Mouse (Mus musculus) T-helper 1 cell (primary cell): Measurements from ENCODE around the gene Arhgap10.

Experiments
- in situ Hi-C: fragments of 300-600 bp; cut with MboI, MseI; formaldehyde crosslinking; loops from one replicate; pipeline ENCODE4 v1.15.1; 2025; ENCODE audit warnings: high pct_unique_total_duplicates

The Arhgap10 gene

DNA sequence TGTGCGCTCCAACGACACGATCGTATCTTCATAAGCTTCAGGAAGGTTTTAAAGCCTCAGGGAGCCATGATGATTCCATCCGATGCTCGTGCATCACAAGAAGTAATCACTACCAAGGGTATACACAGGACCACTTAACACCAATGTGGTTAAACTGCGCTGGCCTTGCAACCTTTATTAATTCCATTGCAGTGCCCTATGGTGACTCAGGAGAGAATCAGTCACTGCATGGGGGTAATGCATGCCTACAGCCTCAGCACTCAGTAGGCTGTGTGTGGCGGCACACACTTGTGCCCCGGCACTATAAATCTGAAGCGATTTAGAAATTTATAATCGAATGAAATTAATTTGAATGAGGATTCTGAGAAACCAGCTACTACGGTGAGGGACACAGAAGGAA is 71.5 kb downstream of the Arhgap10 start:
- in situ Hi-C loops, result loop anchor here (25.0 kb wide), 1 partner anchor 1066 kb away; the partner anchor contains the start of genes Rbmxl1 and Slc10a7

DNA sequence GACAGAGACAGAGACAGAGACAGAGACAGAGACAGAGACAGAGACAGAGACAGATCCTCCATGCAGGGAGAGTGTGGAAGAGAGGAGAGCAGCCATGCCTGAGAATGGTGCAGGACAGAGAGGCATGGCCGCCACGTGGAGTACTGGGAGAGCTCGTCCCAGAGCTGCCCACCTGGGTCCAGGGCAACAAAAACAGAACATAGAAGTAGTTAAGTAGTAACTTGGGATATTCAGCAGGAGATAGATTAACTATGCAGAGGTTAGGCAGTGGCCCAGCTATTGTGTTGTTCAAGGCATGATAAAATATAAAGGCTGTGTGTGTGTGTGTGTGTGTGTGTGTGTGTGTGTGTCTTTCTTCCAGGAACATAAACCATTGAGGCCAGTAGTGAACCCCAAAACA is 72.1 kb downstream of the Arhgap10 start:
- in situ Hi-C loops, result loop anchor here (25.0 kb wide), 1 partner anchor 1067 kb away; the partner anchor contains the start of genes Rbmxl1 and Slc10a7

DNA sequence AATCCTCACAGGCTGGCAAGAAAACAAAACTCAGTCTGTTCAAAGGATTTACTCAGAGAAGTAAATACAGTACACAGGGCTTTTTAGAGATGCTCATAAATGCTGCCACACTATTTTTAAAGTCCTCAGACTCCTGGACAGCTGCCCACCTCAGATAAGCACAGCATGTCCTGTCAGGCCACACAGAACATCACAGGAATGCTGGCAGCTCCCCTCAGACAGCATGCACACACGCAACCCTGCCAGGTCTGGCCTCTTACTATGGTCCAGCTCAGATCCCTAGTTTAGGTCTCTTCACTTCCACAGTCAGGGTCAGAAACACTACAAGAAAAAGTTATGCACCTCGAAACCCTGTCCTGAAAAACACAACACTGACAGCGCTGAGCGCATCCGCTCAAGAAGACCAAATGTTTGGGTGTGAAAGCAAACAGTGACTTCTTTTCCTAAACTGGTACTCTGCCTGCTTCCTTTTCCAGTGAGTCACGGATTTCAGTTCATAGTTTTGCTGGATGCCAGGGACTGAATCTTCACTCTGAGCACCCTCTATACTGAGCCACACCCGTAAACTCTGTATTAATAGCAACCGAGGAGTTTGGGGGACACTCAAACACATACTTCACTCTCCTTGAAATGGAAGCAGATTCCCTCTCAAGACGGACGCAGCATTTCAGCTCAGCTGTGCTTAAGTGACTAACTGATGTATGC is 73.4 kb downstream of the Arhgap10 start:
- in situ Hi-C loops, result loop anchor here (25.0 kb wide), 1 partner anchor 1068 kb away; the partner anchor contains the start of genes Rbmxl1 and Slc10a7

DNA sequence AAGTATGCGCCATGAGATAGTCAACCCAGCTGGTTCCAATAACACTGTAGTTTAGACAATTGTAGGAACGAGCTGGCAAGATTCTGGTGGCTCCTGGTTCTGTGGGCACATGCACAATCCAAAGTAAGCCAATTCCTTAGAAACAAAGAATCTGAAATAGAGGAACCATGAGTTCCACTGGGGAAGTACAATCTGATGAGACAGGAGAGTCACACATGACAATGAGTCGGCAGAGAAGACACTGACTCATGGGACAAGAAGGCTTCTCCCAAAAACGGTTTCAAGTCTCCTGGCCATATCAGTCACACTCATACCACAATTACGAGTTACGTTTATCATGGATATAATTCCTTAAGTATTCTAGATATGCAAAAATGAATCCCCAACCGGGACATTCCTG is 75.3 kb downstream of the Arhgap10 start:
- in situ Hi-C loops, result loop anchor here (25.0 kb wide), 1 partner anchor 1070 kb away; the partner anchor contains the start of genes Rbmxl1 and Slc10a7

DNA sequence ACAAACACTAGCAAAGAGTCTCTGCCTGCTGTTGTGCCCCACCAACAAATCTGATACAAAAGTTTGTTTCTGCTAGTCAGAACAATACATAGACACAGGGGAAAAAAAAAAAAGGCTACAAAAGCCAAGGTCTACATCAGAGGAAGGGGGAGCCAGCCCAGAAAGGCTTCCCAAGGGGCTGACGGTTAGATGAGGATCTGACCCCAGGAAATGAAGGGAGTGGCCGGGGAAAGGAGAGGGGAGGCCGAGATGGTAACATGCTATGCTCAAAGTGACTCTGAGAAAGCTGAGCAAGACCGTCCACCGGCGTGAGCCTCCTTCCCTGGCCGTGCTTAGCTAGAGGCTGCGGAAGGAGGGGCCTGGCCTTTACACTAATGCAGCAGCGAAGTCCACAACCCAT is 76.8 kb downstream of the Arhgap10 start:
- in situ Hi-C loops, result loop anchor here (25.0 kb wide), 1 partner anchor 1071 kb away; the partner anchor contains the start of genes Rbmxl1 and Slc10a7

DNA sequence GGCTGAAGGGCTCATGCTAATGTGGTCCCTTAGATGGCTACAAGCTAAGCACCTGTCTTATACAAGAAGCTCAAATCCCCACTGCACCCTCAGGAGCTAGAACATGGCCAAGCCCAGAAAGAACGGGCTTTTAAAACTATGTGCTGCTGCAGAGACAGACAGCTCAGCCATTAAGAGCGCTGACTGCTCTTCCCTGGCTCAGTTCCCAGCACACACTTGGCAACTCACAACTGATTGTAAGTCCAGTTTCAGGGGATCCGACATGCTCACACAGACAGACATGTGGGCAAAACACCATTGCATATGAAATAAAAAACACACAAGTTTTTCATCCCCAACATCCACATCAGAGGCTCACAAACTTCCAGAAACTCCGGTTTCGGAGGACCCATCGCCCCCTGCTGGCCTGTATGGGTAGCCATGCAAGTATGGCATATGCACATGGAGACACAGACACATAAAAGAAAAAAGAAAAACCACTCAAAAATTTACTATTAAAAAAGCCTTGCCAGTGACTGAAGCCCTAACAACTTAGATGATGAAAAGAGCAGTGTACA is 77.4 kb downstream of the Arhgap10 start:
- in situ Hi-C loops, result loop anchor here (25.0 kb wide), 1 partner anchor 1072 kb away; the partner anchor contains the start of genes Rbmxl1 and Slc10a7

DNA sequence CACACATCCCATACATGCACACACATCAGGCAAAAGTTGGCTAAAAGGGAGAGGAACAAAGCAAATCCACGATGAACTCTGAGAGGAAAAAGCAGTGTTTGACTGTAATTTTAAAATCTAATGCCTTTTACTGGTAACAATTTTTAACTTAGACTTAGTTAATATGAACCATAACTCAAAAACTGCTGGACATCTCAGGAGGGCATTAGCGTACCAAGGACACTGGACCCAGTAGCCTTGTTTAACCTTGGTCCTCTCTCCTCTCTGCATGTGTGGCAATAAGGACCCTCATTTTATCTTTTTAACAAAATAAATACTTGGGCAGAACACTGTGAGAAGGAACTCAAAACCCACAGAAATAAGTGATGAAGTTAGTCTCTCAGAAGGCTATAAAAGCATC is 78.1 kb downstream of the Arhgap10 start:
- in situ Hi-C loops, result loop anchor here (25.0 kb wide), 1 partner anchor 1073 kb away; the partner anchor contains the start of genes Rbmxl1 and Slc10a7

DNA sequence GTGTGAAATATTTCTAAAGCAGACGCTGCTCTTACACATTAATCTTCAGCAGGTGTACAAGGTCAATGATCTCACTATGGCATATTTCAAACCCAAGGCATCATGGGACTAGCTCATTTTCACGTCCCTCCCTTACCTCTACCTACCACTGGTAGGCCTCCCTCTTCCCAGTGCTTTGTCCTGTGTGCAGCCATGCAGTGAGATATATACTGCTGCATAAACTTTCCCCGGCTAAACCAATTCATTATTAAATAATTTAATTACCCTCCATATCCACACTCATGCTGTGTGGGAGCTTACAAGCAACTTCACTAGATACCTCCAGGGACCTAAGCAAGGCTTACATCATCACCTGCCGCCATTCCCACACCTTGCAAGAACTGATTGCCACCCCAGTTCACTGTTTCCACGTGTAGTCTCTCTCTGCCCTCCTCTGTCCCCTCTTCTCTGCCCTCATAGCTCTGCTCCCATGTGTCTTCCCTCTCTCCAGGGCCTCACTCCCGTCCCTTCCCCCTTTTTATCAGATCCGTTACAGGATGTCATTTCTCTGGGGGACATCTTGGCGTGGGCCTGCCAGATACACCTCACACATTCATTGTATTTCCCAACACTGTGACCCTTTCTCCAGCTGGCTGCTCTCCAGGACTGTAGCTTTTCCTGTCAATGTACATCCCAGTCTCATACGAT is 79.8 kb downstream of the Arhgap10 start:
- in situ Hi-C loops, result loop anchor here (25.0 kb wide), 1 partner anchor 1074 kb away; the partner anchor contains the start of genes Rbmxl1 and Slc10a7

DNA sequence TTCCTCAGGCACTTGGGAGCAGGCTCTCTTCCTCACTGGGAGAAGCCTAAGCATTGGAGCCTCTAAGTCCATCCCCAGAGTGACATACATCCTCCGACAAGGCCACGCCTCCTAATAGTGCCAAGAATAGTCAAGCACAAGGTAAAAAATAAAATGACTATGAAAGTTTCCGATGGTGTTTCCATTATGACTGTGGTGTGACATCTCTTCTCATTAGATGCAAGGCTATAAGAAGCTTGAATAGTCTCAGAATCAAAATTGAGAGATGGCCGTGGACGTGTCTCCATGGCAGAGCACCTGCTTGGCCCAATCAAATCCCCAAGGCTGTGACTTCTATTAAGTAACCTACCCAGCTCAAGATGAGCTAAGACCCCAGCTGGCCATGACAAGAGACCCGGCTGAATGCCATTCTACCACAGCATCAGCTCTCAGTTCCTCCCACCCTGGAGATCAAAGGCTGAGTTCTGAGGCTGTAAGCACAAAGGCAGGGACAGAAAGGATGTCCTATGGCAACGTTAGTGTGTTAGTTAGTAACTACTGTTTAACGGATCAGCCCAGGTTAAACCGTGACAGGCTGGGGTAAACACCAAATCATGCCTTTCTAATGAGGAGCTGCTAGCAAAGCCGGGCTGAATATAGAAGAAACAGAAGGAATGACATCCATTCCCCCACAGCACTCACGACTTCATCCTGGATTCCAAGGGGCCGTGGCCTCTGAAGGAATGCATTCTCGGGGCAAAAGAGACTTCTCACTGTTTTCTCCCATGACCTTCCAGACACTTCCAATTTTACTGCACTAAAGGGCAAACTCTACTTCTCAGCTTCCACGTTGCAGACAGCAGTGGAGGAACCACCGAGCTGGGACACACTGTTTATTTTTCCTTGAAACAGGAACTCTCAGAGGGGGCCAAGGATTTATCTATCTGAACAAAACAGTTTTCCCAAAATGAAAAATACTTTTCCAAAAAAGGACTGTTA is 81.5 kb downstream of the Arhgap10 start:
- in situ Hi-C loops, result loop anchor here (25.0 kb wide), 1 partner anchor 1076 kb away; the partner anchor contains the start of genes Rbmxl1 and Slc10a7

DNA sequence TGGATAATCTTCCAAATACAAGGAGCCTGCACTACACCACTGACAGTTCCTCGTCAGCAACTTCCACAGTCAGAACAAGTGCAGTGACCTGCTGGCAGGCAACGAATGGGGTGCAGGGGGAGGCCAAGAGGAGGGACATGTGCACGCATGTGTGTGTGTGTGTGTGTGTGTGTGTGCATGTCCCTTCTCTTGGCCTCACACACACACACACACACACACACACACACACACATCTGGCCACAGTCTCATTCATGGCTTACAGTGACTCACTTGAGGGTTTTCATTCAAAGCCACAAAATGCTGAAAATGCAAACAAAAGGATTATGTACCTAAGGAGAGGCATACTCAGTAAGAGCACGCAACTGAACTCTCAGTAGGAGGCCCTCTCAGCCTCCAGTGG is 84.5 kb downstream of the Arhgap10 start:
- in situ Hi-C loops, result loop anchor here (25.0 kb wide), 1 partner anchor 1079 kb away; the partner anchor contains the start of genes Rbmxl1 and Slc10a7

DNA sequence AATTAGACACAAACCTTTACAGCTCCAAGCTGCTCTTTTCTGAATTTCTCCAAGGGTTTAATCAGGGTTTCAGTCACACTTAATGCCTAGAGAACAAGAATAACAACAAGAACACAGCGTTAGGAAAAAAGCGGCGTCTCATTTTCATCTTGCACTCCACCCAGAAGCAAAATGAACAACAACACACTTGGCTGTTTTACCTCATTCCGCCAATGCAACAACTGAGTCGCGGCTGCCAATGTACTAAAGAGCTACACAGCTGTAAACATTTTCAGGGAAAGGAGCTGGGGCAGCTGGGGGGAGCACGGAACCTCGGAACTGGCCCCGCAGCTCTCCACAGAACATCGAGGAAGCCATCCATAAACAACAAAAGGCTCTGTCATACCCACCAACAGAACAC is 85.0 kb downstream of the Arhgap10 start:
- in situ Hi-C loops, result loop anchor here (25.0 kb wide), 1 partner anchor 1080 kb away; the partner anchor contains the start of genes Rbmxl1 and Slc10a7

DNA sequence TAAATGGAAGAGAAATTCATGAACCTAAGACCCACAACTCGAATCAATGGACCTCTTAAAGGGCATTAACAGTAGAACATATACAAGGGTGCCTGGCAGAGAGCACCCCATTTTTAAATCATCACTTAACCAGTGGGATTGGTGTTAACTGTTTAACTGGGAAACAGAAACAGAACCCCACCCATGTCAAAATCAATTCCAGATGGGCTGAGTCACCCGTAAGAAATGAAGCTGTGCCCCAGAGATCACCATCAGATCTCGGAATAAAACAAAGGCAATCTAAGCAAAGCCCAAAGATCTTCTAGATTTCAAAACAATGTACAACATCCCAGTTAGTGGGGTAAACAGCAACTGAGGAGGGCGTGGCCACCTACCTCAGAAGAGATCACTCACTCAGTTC is 89.3 kb downstream of the Arhgap10 start:
- in situ Hi-C loops, result loop anchor here (10.0 to 25.0 kb wide), 2 partner anchors 96 to 1084 kb away; partner anchors contain the start of genes Rbmxl1 and Slc10a7

DNA sequence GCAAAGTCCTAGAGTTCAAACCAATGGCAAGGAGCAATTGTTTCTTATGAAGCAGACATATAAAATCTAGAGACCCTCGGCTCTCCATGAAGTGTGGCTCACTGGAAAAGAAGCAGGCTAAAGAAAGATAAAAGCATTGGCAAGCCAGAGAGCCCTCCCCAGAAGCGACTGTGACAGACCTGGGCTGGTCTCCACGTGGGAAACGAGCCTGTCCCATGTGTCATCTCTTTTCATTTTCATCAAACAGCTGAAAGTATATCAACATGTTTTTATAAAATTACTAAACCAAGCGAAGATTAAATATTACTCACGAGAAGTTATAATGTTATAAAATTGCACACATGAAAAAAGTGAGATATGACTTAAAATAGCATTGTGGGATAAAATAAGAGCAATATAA is 89.7 kb downstream of the Arhgap10 start:
- in situ Hi-C loops, result loop anchor here (10.0 to 25.0 kb wide), 2 partner anchors 97 to 1084 kb away; partner anchors contain the start of genes Rbmxl1 and Slc10a7

DNA sequence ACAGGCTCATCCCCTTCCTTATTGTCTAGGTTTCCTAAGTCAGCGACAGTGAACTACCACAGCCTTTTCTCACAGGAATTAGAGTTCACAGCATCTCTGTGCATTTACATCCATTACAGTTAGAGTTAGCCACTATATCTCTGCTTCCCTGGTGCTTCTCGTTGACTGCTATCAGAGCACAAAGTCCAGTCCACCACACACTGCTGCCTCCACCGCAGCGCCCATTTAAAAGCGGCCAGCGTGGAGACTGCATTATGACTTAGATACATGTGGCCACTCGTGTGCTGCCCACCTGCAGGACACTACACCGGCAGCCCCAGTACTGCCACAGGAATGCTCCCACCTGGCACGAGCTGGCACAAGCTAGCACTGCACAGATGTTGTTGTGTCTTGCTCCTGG is 90.3 kb downstream of the Arhgap10 start:
- in situ Hi-C loops, result loop anchor here (10.0 to 25.0 kb wide), 2 partner anchors 97 to 1085 kb away; partner anchors contain the start of genes Rbmxl1 and Slc10a7

DNA sequence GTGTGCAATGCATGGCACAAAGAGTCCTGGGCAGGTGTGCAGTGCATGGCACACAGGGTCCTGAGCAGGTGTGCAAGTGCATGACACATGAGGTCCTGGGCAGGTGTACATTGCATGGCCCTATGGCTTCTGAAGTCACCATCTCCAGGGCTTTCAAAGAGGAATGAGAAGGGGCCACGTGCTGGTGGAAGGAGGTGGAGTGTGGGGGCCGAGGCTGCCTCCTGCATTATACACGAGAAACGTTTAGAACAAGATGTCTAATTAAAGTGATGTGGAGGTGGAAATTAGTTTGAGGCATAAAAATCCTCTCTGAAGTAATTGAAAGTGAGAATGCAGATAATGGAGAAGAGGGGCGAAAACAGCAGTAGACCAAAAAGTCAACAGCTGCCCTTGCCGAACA is 93.9 kb downstream of the Arhgap10 start:
- in situ Hi-C loops, result loop anchor here (10.0 kb wide), 1 partner anchor 101 kb away; no protein-coding TSS in a partner anchor

DNA sequence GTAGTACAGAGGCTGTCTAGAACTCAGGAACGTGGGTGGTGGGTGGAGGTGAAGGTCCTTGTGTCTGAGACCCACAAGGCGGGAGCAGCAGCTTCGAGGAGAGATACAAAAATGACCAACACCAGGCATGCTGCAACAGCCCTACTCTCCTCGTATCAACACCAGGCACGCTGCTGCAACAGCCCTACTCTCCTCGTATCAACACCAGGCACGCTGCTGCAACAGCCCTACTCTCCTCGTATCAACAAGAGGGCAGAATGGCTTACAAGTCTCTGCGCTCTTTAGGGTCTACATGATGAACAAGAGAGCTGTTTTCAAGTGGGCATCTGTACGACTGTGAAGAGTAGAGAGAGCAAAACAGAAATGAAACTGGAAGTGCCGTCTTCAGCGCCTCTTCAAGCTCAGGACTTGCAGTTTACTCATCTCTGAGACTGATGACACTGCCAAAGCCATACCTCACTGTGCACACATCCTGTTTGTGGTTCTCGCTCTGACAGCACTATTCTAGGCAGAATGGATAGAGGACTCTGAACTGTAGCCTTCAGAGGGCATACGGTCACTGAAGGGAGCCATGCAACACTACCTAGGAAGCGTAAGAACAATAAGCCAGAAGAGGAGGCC is 95.0 kb downstream of the Arhgap10 start:
- in situ Hi-C loops, result loop anchor here (10.0 kb wide), 1 partner anchor 102 kb away; no protein-coding TSS in a partner anchor

DNA sequence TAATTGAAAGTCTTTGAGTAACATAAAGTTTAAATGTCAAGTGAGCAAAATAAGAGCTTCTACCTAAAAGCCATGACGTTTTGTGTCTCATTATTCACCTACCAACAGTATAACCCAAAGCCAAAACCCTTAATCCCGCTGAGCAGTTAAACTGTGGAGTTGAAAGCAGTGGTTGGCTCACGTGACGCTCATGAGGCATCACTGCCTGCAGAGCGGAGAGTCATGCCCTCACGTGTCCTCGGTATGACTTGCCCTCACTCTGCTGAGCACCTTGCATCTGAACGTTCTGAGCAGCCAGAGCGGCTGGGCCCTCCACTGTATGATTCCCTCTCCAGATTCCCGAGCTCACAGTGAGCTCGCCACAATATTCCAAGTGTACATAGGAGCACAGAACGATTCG is 96.2 kb downstream of the Arhgap10 start:
- in situ Hi-C loops, result loop anchor here (10.0 kb wide), 1 partner anchor 103 kb away; no protein-coding TSS in a partner anchor

DNA sequence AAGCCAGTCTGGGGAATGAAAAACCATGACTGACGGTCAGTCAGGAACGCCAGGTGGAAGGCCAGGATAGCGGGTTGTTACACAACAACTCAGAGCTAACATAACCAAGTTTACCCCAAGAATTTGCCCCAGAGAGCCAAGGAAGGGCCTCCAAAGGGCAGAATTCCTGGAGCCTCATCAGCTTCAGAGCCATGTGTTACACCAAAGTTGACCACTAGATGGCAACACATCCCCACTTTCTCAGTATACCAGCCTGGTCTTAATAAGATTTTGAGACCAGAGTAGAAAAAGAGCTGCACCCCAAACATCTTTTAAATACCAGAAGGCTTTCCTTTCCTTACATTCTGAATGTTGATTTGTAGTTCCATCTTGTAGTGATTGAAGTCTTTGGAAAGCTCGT is 98.0 kb downstream of the Arhgap10 start:
- in situ Hi-C loops, result loop anchor here (10.0 kb wide), 1 partner anchor 105 kb away; no protein-coding TSS in a partner anchor

DNA sequence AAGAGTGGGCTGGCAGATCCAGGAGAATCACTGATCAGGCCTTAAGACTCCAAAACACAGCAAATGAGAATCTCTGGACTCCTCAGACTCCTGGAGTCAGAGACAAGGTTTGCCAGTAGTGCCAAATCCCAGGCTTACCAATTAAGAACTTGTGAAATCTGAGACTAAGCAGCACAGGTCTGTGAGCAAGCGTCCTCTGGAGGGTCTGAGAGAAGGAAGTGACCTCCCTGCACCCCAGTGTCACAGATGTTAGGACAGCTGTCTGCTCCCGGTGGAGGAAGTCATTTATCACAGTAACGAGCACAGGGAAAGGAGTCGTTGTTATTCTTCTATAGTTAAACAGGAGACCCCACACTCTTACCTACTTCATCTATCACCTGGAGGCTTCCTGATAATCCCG is 101.0 kb downstream of the Arhgap10 start:
- in situ Hi-C loops, result no loop called here

DNA sequence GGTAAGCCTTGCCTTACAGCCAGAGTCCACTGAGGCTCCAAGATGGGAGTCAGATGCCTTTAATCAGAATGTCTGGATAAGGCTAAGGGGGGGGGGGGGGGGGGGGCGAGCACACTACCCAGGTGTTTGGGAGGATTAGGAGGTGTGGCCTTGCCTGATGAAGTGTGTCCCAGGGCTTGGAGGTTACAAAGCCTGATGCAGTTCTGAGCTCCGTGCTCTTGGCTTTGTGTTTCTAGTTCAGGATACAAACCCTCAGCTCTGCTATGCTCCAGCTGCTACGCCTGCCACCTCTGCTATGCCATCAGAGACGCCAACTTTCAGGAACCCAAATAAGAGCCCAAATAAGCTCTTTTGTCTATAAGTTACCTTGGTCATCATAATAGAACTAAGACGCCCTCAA is 101.7 kb downstream of the Arhgap10 start:
- in situ Hi-C loops, result no loop called here
